Mouse (Mus musculus) R1 (cell line): ENCODE data around the gene Vmn1r129.
"Not testable (repeated sequence)": the region's sequence is repeated elsewhere in the genome, so short reads cannot be mapped to it uniquely, and the experiment has no call there.

Experiments used
- DNase-seq: peaks from one replicate; pipeline ENCODE4 v3.0.0-alpha.2; 2018; ENCODE audit warnings: low read depth, low spot score

The Vmn1r129 gene

GRCm38 (mm10) chr7:21361191-21361590 is at the start of gene Vmn1r129:
Gene Vmn1r129, minus strand, starts transcription at chr7:21361291.
- DNase-seq, result not testable (repeated sequence)

GRCm38 (mm10) chr7:21349073-21349472 is 12.0 kb downstream of the Vmn1r129 start, which contains the start of gene Vmn1r128:
Gene Vmn1r128, plus strand, starts transcription at chr7:21349373.
- DNase-seq, result not testable (repeated sequence)

- not testable (repeated sequence) for DNase-seq
Observed at GRCm38 (mm10) chr7:21319761-21320160, 41.3 kb downstream of the Vmn1r129 start, which contains the start of gene Vmn1r127. Gene Vmn1r127, minus strand, starts transcription at chr7:21319861.
